Mouse (Mus musculus): ENCODE measurements at regions not wholly inside any gene's neighbourhood (a gene's known extent, or its start where the extent isn't known, plus 50 kb on each side); places are given as distances from the start of the nearest gene placed in this dataset.

GRCm38 (mm10) chr14:76254565-76255501, 144.1 kb downstream of the Nufip1 start:
- Histone ChIP-seq H3K4me1 (ENCODE audit: control insufficient read depth in 1 of 2, insufficient read depth in 2 of 2, low read length in 2 of 2) (no peaks in the 10 kb centered on the region), H3K9ac (ENCODE audit: control insufficient read depth, low read depth, low read length, poor library complexity, severe bottlenecking) (no peak overlapping the region), H3K36me3 (ENCODE audit: control insufficient read depth in 1 of 2, insufficient read depth in 2 of 2, low read length in 2 of 2) (no peaks in the 10 kb centered on the region), H3K79me2 (ENCODE audit: control insufficient read depth, insufficient read depth, low read length, poor library complexity) (no peaks in the 10 kb centered on the region), H3K27me3 (ENCODE audit: control insufficient read depth in 1 of 2, insufficient read depth in 2 of 2, low read length in 2 of 2) (no peaks in the 10 kb centered on the region), H3K4me3 (ENCODE audit: control insufficient read depth in 1 of 2, insufficient read depth in 1 of 2, low read depth in 2 of 2, low read length in 2 of 2) (no peak overlapping the region), H3K27ac (ENCODE audit: control insufficient read depth, low read depth, low read length) (no peak overlapping the region), H3K9me3 (replicated peaks; ENCODE audit: insufficient read depth, low read length) (no peaks in the 10 kb centered on the region)
- TF ChIP-seq GATA1 (IDR thresholded peaks at IDR 0.05; ENCODE audit: low read depth, low read length) = no peak
- TF ChIP-seq GABPA (IDR thresholded peaks at IDR 0.05; ENCODE audit: low read depth, low read length) = no peak
- no peak for TF ChIP-seq POLR2AphosphoS2 (IDR thresholded peaks at IDR 0.05; ENCODE audit: low read length)
- TF ChIP-seq MAX (IDR thresholded peaks at IDR 0.05; ENCODE audit: low read length) = no peak
- no peak for TF ChIP-seq ETS1 (IDR thresholded peaks at IDR 0.05; ENCODE audit: low read depth, low read length)
- TF ChIP-seq EP300 (IDR thresholded peaks at IDR 0.05; ENCODE audit: low read depth in 1 of 2, low read length in 2 of 2) = no peak
- TF ChIP-seq SIN3A (IDR thresholded peaks at IDR 0.05; ENCODE audit: low read length) = no peak
- no peak for TF ChIP-seq E2F4 (IDR thresholded peaks at IDR 0.05; ENCODE audit: borderline replicate concordance, low read depth, low read length)
- TF ChIP-seq RCOR1 (IDR thresholded peaks at IDR 0.05; ENCODE audit: low read depth, low read length) = no peak
- DNase-seq (ENCODE audit: low read depth, low spot score) = no peak

- no peak for TF ChIP-seq MXI1 (IDR thresholded peaks at IDR 0.05; ENCODE audit: low read depth, low read length)
- TF ChIP-seq ZC3H11A (IDR thresholded peaks at IDR 0.05; ENCODE audit: low read depth, low read length) = no peak
- TF ChIP-seq POLR2AphosphoS5 (IDR thresholded peaks at IDR 0.05; ENCODE audit: borderline replicate concordance, low read depth, low read length) = no peak
- TF ChIP-seq ELF1 (IDR thresholded peaks at IDR 0.05; ENCODE audit: low read depth, low read length) = no peak
- TF ChIP-seq ZKSCAN1 (IDR thresholded peaks at IDR 0.05; ENCODE audit: low read depth, low read length) = no peak
- no peak for TF ChIP-seq MYB (IDR thresholded peaks at IDR 0.05; ENCODE audit: low read depth, low read length)
- TF ChIP-seq USF2 (IDR thresholded peaks at IDR 0.05; ENCODE audit: borderline replicate concordance in 1 of 2, insufficient read depth in 1 of 2, low read depth in 1 of 2, low read length in 2 of 2) = no peak
- no peak for TF ChIP-seq ZMIZ1 (IDR thresholded peaks at IDR 0.05; ENCODE audit: low read depth, low read length)
- no peak for TF ChIP-seq HCFC1 (IDR thresholded peaks at IDR 0.05; ENCODE audit: low read depth, low read length)
- TF ChIP-seq EP300 (IDR thresholded peaks at IDR 0.05; ENCODE audit: low read depth in 1 of 2, low read length in 2 of 2) = no peak
- no peak for TF ChIP-seq GABPA (IDR thresholded peaks at IDR 0.05; ENCODE audit: low read depth, low read length)
- no peak for TF ChIP-seq POLR2AphosphoS2 (IDR thresholded peaks at IDR 0.05; ENCODE audit: low read length)
- H3K36me3 ChIP-seq (ENCODE audit: control insufficient read depth in 1 of 2, insufficient read depth in 2 of 2, low read length in 2 of 2) = no peaks in the 10 kb centered on the region
- DNase-seq (ENCODE audit: low read depth, low spot score) = no peak
- H3K27me3 ChIP-seq (ENCODE audit: control insufficient read depth in 1 of 2, insufficient read depth in 2 of 2, low read length in 2 of 2) = no peaks in the 10 kb centered on the region
- no peak overlapping the region for H3K4me3 ChIP-seq (ENCODE audit: control insufficient read depth in 1 of 2, insufficient read depth in 1 of 2, low read depth in 2 of 2, low read length in 2 of 2)
- no peaks in the 10 kb centered on the region for H3K79me2 ChIP-seq (ENCODE audit: control insufficient read depth, insufficient read depth, low read length, poor library complexity)
- no peak overlapping the region for H3K9ac ChIP-seq (ENCODE audit: control insufficient read depth, low read depth, low read length, poor library complexity, severe bottlenecking)
- H3K9me3 ChIP-seq (replicated peaks; ENCODE audit: insufficient read depth, low read length) = no peaks in the 10 kb centered on the region
- no peaks in the 10 kb centered on the region for H3K4me1 ChIP-seq (ENCODE audit: control insufficient read depth in 1 of 2, insufficient read depth in 2 of 2, low read length in 2 of 2)
- no peak overlapping the region for H3K27ac ChIP-seq (ENCODE audit: control insufficient read depth, low read depth, low read length)
Observed at GRCm38 (mm10) chr14:76255971-76256370, 145.3 kb downstream of the Nufip1 start.
